Comparison of ENCODE assay signal across 8 mouse cellular contexts in genomic region chr10:19240102-19240759, GRCm38 (mm10).
DNase-seq lines count a peak whose midpoint lies in the region; ATAC-seq and TF ChIP-seq lines count a peak whose summit lies in the region.

No protein-coding gene starts in this region.

- H3K4me3 ChIP-seq in liver, adult 2 months (ENCODE audit: insufficient read depth, low read depth, low read length) = no peak overlapping the region
- no peak overlapping the region for H3K4me3 ChIP-seq in neural tube, embryonic 11.5 days (ENCODE audit: low read depth, low read length)

- no peaks in the 10 kb centered on the region for H3K9me3 ChIP-seq in neural tube, embryonic 11.5 days (ENCODE audit: control insufficient read depth, low read length)

- no peaks in the 10 kb centered on the region for H3K4me1 ChIP-seq in liver, adult 2 months (ENCODE audit: control insufficient read depth, insufficient read depth, low read length)
- no peaks in the 10 kb centered on the region for H3K4me1 ChIP-seq in neural tube, embryonic 11.5 days (ENCODE audit: control insufficient read depth, insufficient read depth, low read length)

- peak; percentile 71 for TF ChIP-seq CTCF in liver, adult 2 months (IDR thresholded peaks at IDR 0.05; ENCODE audit: low read depth, low read length)

- ATAC-seq in neural tube, embryonic 11.5 days (ENCODE audit: insufficient read depth, low FRiP score, low TSS enrichment) = no peak

- no peak overlapping the region for H3K4me2 ChIP-seq in neural tube, embryonic 11.5 days (ENCODE audit: low read depth)

- DNase-seq in B cell, adult 2 months = peak; percentile 57 to 63
- DNase-seq in Muller cell, postnatal 12 days (ENCODE audit: inconsistent ontology term) = peak; percentile 57
- peak; percentile 20 for DNase-seq in cerebellum, adult 9-11 months
- peak; percentile 15 to 42 for DNase-seq in frontal cortex, postnatal 36 days (ENCODE audit: low spot score in 2 of 2)
- peak; percentile 54 for DNase-seq in kidney, adult 9 months
- DNase-seq in liver, adult 2 months (ENCODE audit: extremely low read depth, low read depth, low spot score) = peak; percentile 57
- peak; percentile 51 for DNase-seq in neural tube, embryonic 11.5 days (ENCODE audit: low spot score)
- DNase-seq in thymus, postnatal 25 days = peak; percentile 60

- no peak overlapping the region for H3K27ac ChIP-seq in liver, adult 2 months (replicated peaks; ENCODE audit: insufficient read depth, low read depth, low read length)
- H3K27ac ChIP-seq in neural tube, embryonic 11.5 days (ENCODE audit: low read depth, low read length) = no peak overlapping the region

- no peaks in the 10 kb centered on the region for H3K27me3 ChIP-seq in liver, adult 2 months (ENCODE audit: control insufficient read depth, insufficient read depth, low read length)
- H3K27me3 ChIP-seq in neural tube, embryonic 11.5 days (ENCODE audit: control insufficient read depth, insufficient read depth, low read length) = no peaks in the 10 kb centered on the region

- no peaks in the 10 kb centered on the region for H3K36me3 ChIP-seq in liver, adult 2 months (ENCODE audit: control insufficient read depth, insufficient read depth, low read length)
- H3K36me3 ChIP-seq in neural tube, embryonic 11.5 days (ENCODE audit: control insufficient read depth, insufficient read depth, low read length) = no peaks in the 10 kb centered on the region

- 35% methylated on average over 8 of the region's 8 CpGs for WGBS in liver, adult 2 months
- 29% methylated on average over 8 of the region's 8 CpGs for WGBS in neural tube, embryonic 11.5 days

- no peak overlapping the region for H3K9ac ChIP-seq in liver, adult 2 months (ENCODE audit: low read depth, low read length)
- no peak overlapping the region for H3K9ac ChIP-seq in neural tube, embryonic 11.5 days (ENCODE audit: low read length)

- TF ChIP-seq POLR2A in liver, adult 2 months (IDR thresholded peaks at IDR 0.05; ENCODE audit: extremely low read depth, insufficient read depth, low read length) = no peak

- no peaks in the 10 kb centered on the region for H3K79me2 ChIP-seq in liver, adult 2 months (ENCODE audit: control insufficient read depth, insufficient read depth, low read length)
